Mouse (Mus musculus): ENCODE measurements around the gene Eps15l1. TPM values are rescaled to one million over a fixed set of nuclear protein-coding genes. Genes with fewer than 3 reads are reported as not detected.

Gene Eps15l1
- polyA plus RNA-seq, 1 experiment = 22.8 TPM

DNA sequence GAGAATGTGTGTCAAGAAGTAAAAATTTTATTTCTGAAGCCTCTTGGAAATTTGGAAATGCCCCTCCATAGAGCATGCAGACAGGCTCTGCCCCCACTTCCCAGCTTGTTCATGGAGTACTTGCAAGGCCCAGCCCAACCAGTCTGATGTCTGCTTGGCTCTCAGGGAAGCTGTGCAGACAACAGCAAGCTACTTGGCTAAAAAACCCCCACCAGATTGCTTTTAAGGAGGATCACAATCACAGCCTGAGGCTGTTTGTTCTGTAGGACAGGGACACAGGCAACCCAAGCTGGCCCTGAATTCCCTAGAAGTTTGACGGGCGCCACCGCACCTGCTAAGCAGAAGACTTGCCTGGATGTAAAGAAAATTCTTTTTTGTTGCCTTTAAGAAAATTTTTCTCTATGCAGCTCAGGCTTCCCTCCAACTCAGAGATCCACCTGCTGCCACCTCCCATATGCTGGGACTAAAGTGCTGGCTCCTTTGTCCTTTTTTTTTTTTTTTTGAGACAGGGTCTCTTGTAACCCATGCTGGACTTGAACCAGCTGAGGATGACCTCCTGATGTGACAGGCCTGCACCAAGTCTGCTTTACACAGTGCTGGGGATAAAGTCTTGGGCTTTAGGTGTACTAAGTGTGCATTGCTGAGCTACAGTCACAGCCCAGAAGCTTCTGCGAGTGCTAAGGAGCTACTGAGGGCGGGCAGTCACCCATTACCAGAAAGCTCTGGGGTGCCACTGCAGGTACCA, 78.5 kb downstream of the Eps15l1 start:
- Histone ChIP-seq H3K36me3 (ENCODE audit: control insufficient read depth, insufficient read depth) (no peaks in the 10 kb centered on the region), H3K4me2 (ENCODE audit: low read depth) (no peak overlapping the region), H3K27me3 (ENCODE audit: control insufficient read depth, insufficient read depth, insufficient read length) (no peaks in the 10 kb centered on the region), H3ac (ENCODE audit: control insufficient read depth, insufficient read length) (no peak overlapping the region), H3K4me3 (no peak overlapping the region), H3K79me2 (ENCODE audit: control insufficient read depth, insufficient read depth) (no peaks in the 10 kb centered on the region)
- no peak for TF ChIP-seq USF1 (IDR thresholded peaks at IDR 0.05; ENCODE audit: low read depth)
- TF ChIP-seq POLR2A (IDR thresholded peaks at IDR 0.05; ENCODE audit: insufficient read length, low read depth) = no peak
- TF ChIP-seq E2F4 (IDR thresholded peaks at IDR 0.05; ENCODE audit: insufficient read depth) = no peak
- TF ChIP-seq TCF3 (IDR thresholded peaks at IDR 0.05; ENCODE audit: insufficient read length, low read depth) = no peak
- no peak for TF ChIP-seq CEBPB (IDR thresholded peaks at IDR 0.05; ENCODE audit: insufficient read depth, poor library complexity, severe bottlenecking)
- no peak for TF ChIP-seq MYOG (IDR thresholded peaks at IDR 0.05; ENCODE audit: control insufficient read depth in 1 of 3, insufficient read depth in 1 of 3, insufficient read length in 2 of 3, low read depth in 2 of 3)

DNA sequence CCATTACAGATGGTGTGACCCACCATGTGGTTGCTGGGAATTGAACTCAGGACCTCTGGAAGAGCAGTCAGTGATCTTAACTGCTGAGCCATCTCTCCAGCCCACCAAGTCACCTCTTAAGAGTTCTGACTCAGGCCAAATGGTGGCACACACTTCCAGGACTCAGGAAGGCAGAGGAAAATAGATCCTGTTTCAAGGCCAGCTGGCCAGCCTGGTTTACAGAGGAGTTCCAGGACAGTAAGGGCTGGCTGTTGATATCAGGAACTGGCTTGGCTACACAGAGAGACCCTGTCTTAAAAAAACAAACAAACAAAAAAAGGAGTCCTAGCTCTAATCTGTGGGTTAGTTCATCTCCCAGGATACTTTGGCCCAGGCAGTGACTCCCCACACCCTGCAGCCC, 84.2 kb downstream of the Eps15l1 start:
- Histone ChIP-seq H3K79me2 (ENCODE audit: control insufficient read depth, insufficient read depth) (no peaks in the 10 kb centered on the region), H3K4me3 (no peak overlapping the region), H3K4me2 (ENCODE audit: low read depth) (no peak overlapping the region), H3K36me3 (ENCODE audit: control insufficient read depth, insufficient read depth) (no peaks in the 10 kb centered on the region), H3K27me3 (ENCODE audit: control insufficient read depth, insufficient read depth, insufficient read length) (no peaks in the 10 kb centered on the region), H3ac (ENCODE audit: control insufficient read depth, insufficient read length) (no peak overlapping the region)
- TF ChIP-seq SRF (IDR thresholded peaks at IDR 0.05; ENCODE audit: control insufficient read depth, insufficient read length, low read depth) = no peak
- no peak for TF ChIP-seq TCF3 (IDR thresholded peaks at IDR 0.05; ENCODE audit: insufficient read length, low read depth)
- no peak for TF ChIP-seq E2F4 (IDR thresholded peaks at IDR 0.05; ENCODE audit: insufficient read depth)
- no peak for TF ChIP-seq USF1 (IDR thresholded peaks at IDR 0.05; ENCODE audit: low read depth)
- no peak for TF ChIP-seq POLR2AphosphoS2 (IDR thresholded peaks at IDR 0.05; ENCODE audit: insufficient read length, low read depth)
- no peak for TF ChIP-seq MYOG (IDR thresholded peaks at IDR 0.05; ENCODE audit: control insufficient read depth in 1 of 3, insufficient read depth in 1 of 3, insufficient read length in 2 of 3, low read depth in 2 of 3)
- TF ChIP-seq MAX (IDR thresholded peaks at IDR 0.05; ENCODE audit: low read depth) = no peak
- TF ChIP-seq POLR2A (IDR thresholded peaks at IDR 0.05; ENCODE audit: insufficient read length, low read depth) = no peak
- TF ChIP-seq MYOD1 (IDR thresholded peaks at IDR 0.05; ENCODE audit: control insufficient read depth in 1 of 3, insufficient read length in 2 of 3, low read depth in 2 of 3) = no peak
- TF ChIP-seq REST (IDR thresholded peaks at IDR 0.05; ENCODE audit: insufficient read depth, insufficient read length) = no peak

DNA sequence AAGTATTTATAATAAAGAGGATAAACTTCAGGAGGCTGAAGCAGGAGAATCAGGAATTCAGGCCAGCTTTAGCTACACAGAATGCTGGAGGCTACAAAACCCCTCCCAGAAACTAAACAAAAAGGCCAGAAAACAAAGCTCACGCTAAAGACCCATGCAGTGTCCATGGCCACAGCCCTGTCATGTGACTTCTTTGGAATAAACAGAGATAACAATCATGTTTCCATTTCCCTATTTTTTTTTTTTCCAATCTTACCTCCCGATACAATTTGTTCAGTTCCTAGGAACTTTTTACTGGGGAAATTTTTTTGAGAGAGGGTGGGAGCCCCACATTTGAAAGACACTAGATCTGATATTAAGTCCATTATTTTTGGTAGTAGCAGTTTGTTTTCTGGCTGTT, 85.0 kb downstream of the Eps15l1 start:
- H3K4me2 ChIP-seq (ENCODE audit: low read depth) = no peak overlapping the region
- no peak for TF ChIP-seq POLR2A (IDR thresholded peaks at IDR 0.05; ENCODE audit: insufficient read length, low read depth)
- H3K79me2 ChIP-seq (ENCODE audit: control insufficient read depth, insufficient read depth) = no peaks in the 10 kb centered on the region
- no peak overlapping the region for H3K4me3 ChIP-seq
- H3K36me3 ChIP-seq (ENCODE audit: control insufficient read depth, insufficient read depth) = no peaks in the 10 kb centered on the region
- no peak overlapping the region for H3ac ChIP-seq (ENCODE audit: control insufficient read depth, insufficient read length)
- H3K27me3 ChIP-seq (ENCODE audit: control insufficient read depth, insufficient read depth, insufficient read length) = no peaks in the 10 kb centered on the region

DNA sequence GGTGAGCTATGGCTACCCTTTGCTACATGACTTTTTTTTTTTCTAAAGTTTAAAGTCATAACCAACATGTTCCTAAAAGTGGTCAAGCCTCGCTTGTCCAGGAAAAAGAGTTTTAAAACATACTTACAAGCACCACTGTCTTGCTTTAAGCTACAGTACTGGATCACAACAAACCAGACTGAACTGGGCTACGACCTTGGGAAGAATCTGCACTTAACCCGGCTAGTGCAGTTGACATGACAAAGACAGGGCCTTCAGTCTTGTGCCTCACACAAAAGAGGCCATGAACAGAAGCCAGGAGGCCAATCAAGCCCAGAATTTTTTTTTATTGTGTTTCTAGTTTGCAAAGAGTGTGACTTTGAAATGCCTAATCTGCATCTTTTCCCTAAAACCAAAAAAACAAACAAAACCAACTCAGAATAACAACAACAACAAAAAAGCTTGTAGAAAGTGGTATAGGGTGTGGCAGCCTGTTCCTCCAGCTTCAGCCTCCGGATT, 87.1 kb downstream of the Eps15l1 start:
- Histone ChIP-seq H3K27me3 (ENCODE audit: control insufficient read depth, insufficient read depth, insufficient read length) (no peaks in the 10 kb centered on the region), H3ac (ENCODE audit: control insufficient read depth, insufficient read length) (no peak overlapping the region), H3K4me2 (ENCODE audit: low read depth) (no peak overlapping the region), H3K36me3 (ENCODE audit: control insufficient read depth, insufficient read depth) (no peaks in the 10 kb centered on the region), H3K79me2 (ENCODE audit: control insufficient read depth, insufficient read depth) (no peaks in the 10 kb centered on the region), H3K4me3 (no peak overlapping the region)
- TF ChIP-seq TCF3 (IDR thresholded peaks at IDR 0.05; ENCODE audit: insufficient read length, low read depth) (no peak), POLR2A (IDR thresholded peaks at IDR 0.05; ENCODE audit: insufficient read length, low read depth) (no peak), MYOG (IDR thresholded peaks at IDR 0.05; ENCODE audit: control insufficient read depth in 1 of 3, insufficient read depth in 1 of 3, insufficient read length in 2 of 3, low read depth in 2 of 3) (no peak)

DNA sequence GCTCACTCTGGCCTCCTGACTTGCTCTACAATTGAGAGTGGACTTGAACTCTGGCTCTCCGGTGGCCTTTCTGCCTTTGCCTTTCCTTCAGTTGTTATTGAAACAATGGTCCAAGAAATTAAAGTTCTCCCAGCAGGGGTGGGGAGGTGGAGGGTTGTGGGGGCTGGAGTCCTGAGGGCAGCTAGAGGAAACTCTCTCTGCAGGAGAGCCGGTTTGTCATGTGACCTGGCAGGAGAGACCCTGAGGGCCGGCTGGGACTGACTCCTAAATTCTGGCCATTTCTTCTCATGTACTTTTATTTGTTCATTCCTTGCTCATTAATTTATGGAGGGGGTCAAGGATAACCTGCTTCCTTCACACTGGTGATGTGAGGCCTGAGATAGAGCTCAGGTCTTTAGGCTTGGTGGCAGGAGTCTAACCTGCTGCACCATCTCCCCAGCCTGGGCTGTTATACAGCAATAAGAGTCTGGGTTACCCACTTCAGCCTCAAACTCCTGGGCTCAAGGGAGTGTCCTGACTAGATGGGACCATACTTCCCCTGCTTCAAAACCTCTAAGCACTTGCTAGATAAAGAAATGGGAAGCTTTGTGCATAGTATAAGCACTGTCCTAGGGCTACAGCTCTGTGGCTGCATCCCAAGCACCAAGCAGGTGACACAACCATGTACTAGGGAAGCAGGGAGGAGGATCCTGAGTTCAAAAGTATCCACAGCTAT, 87.7 kb downstream of the Eps15l1 start:
- no peaks in the 10 kb centered on the region for H3K36me3 ChIP-seq (ENCODE audit: control insufficient read depth, insufficient read depth)
- TF ChIP-seq POLR2AphosphoS2 (IDR thresholded peaks at IDR 0.05; ENCODE audit: insufficient read length, low read depth) (no peak), SRF (IDR thresholded peaks at IDR 0.05; ENCODE audit: control insufficient read depth, insufficient read length, low read depth) (no peak), REST (IDR thresholded peaks at IDR 0.05; ENCODE audit: insufficient read depth, insufficient read length) (no peak), CEBPB (IDR thresholded peaks at IDR 0.05; ENCODE audit: insufficient read depth, poor library complexity, severe bottlenecking) (no peak), POLR2A (IDR thresholded peaks at IDR 0.05; ENCODE audit: insufficient read length, low read depth) (no peak), TCF3 (IDR thresholded peaks at IDR 0.05; ENCODE audit: insufficient read length, low read depth) (no peak), MYOD1 (IDR thresholded peaks at IDR 0.05; ENCODE audit: control insufficient read depth in 1 of 3, insufficient read length in 2 of 3, low read depth in 2 of 3) (no peak), TCF12 (IDR thresholded peaks at IDR 0.05; ENCODE audit: insufficient read depth, poor library complexity, severe bottlenecking) (no peak)
- H3K79me2 ChIP-seq (ENCODE audit: control insufficient read depth, insufficient read depth) = no peaks in the 10 kb centered on the region
- H3ac ChIP-seq (ENCODE audit: control insufficient read depth, insufficient read length) = no peak overlapping the region
- H3K4me3 ChIP-seq = no peak overlapping the region
- H3K27me3 ChIP-seq (ENCODE audit: control insufficient read depth, insufficient read depth, insufficient read length) = no peaks in the 10 kb centered on the region
- no peak overlapping the region for H3K4me2 ChIP-seq (ENCODE audit: low read depth)
